Mouse (Mus musculus): ENCODE measurements around the gene Rab11fip5. TPM values are rescaled to one million over a fixed set of nuclear protein-coding genes. Genes with fewer than 3 reads are reported as not detected.

Gene Rab11fip5
- polyA plus RNA-seq, 1 experiment = not detected

- Histone ChIP-seq H3K4me1 (ENCODE audit: control insufficient read depth, insufficient read depth, low read length) (peaks cover 9% of the 10 kb centered on the region), H3K27ac (ENCODE audit: insufficient read depth, low read depth, low read length) (peak overlapping the region; percentile 57; the same call in 1 of the 2 replicates), H3K4me3 (ENCODE audit: insufficient read depth, low read depth, low read length) (no peak overlapping the region)
- no peak for TF ChIP-seq CTCF (IDR thresholded peaks at IDR 0.05; ENCODE audit: insufficient read depth, low read depth, low read length)
- TF ChIP-seq POLR2A (IDR thresholded peaks at IDR 0.05; ENCODE audit: insufficient read depth, low read depth, low read length) = no peak
- WGBS = 58% methylated on average over 6 of the region's 6 CpGs
These were observed 54.0 kb downstream of the Rab11fip5 start for GRCm38 (mm10) chr6:85320445-85320866.

- 68% methylated on average over 2 of the region's 2 CpGs for WGBS
- no peak overlapping the region for H3K27ac ChIP-seq (ENCODE audit: insufficient read depth, low read depth, low read length)
- H3K4me1 ChIP-seq (ENCODE audit: control insufficient read depth, insufficient read depth, low read length) = peaks cover 13% of the 10 kb centered on the region
- no peak overlapping the region for H3K4me3 ChIP-seq (ENCODE audit: insufficient read depth, low read depth, low read length)
- no peak for TF ChIP-seq CTCF (IDR thresholded peaks at IDR 0.05; ENCODE audit: insufficient read depth, low read depth, low read length)
- TF ChIP-seq POLR2A (IDR thresholded peaks at IDR 0.05; ENCODE audit: insufficient read depth, low read depth, low read length) = no peak
These were observed 58.2 kb downstream of the Rab11fip5 start for GRCm38 (mm10) chr6:85316211-85316610.

- TF ChIP-seq CTCF (IDR thresholded peaks at IDR 0.05; ENCODE audit: insufficient read depth, low read depth, low read length) (no peak), POLR2A (IDR thresholded peaks at IDR 0.05; ENCODE audit: insufficient read depth, low read depth, low read length) (no peak)
- WGBS = 28% methylated on average over 9 of the region's 9 CpGs
- peaks cover 11% of the 10 kb centered on the region for H3K4me1 ChIP-seq (ENCODE audit: control insufficient read depth, insufficient read depth, low read length)
- H3K27ac ChIP-seq (ENCODE audit: insufficient read depth, low read depth, low read length) = peak overlapping the region; percentile 83
- H3K4me3 ChIP-seq (ENCODE audit: insufficient read depth, low read depth, low read length) = no peak overlapping the region
These were observed 60.2 kb downstream of the Rab11fip5 start for GRCm38 (mm10) chr6:85314064-85314798.

GRCm38 (mm10) chr6:85307894-85308293 lies 66.5 kb downstream of the Rab11fip5 start:
- Histone ChIP-seq H3K27ac (ENCODE audit: insufficient read depth, low read depth, low read length) (no peak overlapping the region), H3K4me1 (ENCODE audit: control insufficient read depth, insufficient read depth, low read length) (peaks cover 2% of the 10 kb centered on the region; the same call in 1 of the 2 replicates), H3K4me3 (ENCODE audit: insufficient read depth, low read depth, low read length) (no peak overlapping the region)
- no peak for TF ChIP-seq POLR2A (IDR thresholded peaks at IDR 0.05; ENCODE audit: insufficient read depth, low read depth, low read length)
- no peak for TF ChIP-seq CTCF (IDR thresholded peaks at IDR 0.05; ENCODE audit: insufficient read depth, low read depth, low read length)
- WGBS = 72% methylated on average over 4 of the region's 4 CpGs

- no peak for TF ChIP-seq CTCF (IDR thresholded peaks at IDR 0.05; ENCODE audit: insufficient read depth, low read depth, low read length)
- no peak for TF ChIP-seq POLR2A (IDR thresholded peaks at IDR 0.05; ENCODE audit: insufficient read depth, low read depth, low read length)
- WGBS = 90% methylated on average over 3 of the region's 3 CpGs
- H3K27ac ChIP-seq (ENCODE audit: insufficient read depth, low read depth, low read length) = no peak overlapping the region
- H3K4me1 ChIP-seq (ENCODE audit: control insufficient read depth, insufficient read depth, low read length) = peaks cover 5% of the 10 kb centered on the region; the same call in 1 of the 2 replicates
- no peak overlapping the region for H3K4me3 ChIP-seq (ENCODE audit: insufficient read depth, low read depth, low read length)
These were observed 68.1 kb downstream of the Rab11fip5 start for GRCm38 (mm10) chr6:85306375-85306774.

GRCm38 (mm10) chr6:85305826-85306225 lies 68.6 kb downstream of the Rab11fip5 start:
- TF ChIP-seq POLR2A (IDR thresholded peaks at IDR 0.05; ENCODE audit: insufficient read depth, low read depth, low read length) (no peak), CTCF (IDR thresholded peaks at IDR 0.05; ENCODE audit: insufficient read depth, low read depth, low read length) (no peak)
- Histone ChIP-seq H3K4me1 (ENCODE audit: control insufficient read depth, insufficient read depth, low read length) (peaks cover 5% of the 10 kb centered on the region; the same call in 1 of the 2 replicates), H3K4me3 (ENCODE audit: insufficient read depth, low read depth, low read length) (no peak overlapping the region), H3K27ac (ENCODE audit: insufficient read depth, low read depth, low read length) (no peak overlapping the region)

GRCm38 (mm10) chr6:85304966-85305365 lies 69.5 kb downstream of the Rab11fip5 start:
- 0 out of 2 replicates have a peak overlapping the region, but pooled peaks have one; percentile 21 for H3K27ac ChIP-seq (ENCODE audit: insufficient read depth, low read depth, low read length)
- TF ChIP-seq CTCF (IDR thresholded peaks at IDR 0.05; ENCODE audit: insufficient read depth, low read depth, low read length) (no peak), POLR2A (IDR thresholded peaks at IDR 0.05; ENCODE audit: insufficient read depth, low read depth, low read length) (no peak)
- WGBS = 38% methylated on average over 5 of the region's 5 CpGs
- no peak overlapping the region for H3K4me3 ChIP-seq (ENCODE audit: insufficient read depth, low read depth, low read length)
- peaks cover 5% of the 10 kb centered on the region; the same call in 1 of the 2 replicates for H3K4me1 ChIP-seq (ENCODE audit: control insufficient read depth, insufficient read depth, low read length)

GRCm38 (mm10) chr6:85302326-85303055 lies 71.9 kb downstream of the Rab11fip5 start:
- TF ChIP-seq POLR2A (IDR thresholded peaks at IDR 0.05; ENCODE audit: insufficient read depth, low read depth, low read length) = no peak
- no peak for TF ChIP-seq CTCF (IDR thresholded peaks at IDR 0.05; ENCODE audit: insufficient read depth, low read depth, low read length)
- 59% methylated on average over 3 of the region's 3 CpGs for WGBS
- H3K4me1 ChIP-seq (ENCODE audit: control insufficient read depth, insufficient read depth, low read length) = peaks cover 5% of the 10 kb centered on the region; the same call in 1 of the 2 replicates
- H3K4me3 ChIP-seq (ENCODE audit: insufficient read depth, low read depth, low read length) = no peak overlapping the region
- peak overlapping the region; percentile 40 for H3K27ac ChIP-seq (ENCODE audit: insufficient read depth, low read depth, low read length)
